Mouse (Mus musculus): ENCODE measurements around the gene Tacc2.

The Tacc2 gene

DNA sequence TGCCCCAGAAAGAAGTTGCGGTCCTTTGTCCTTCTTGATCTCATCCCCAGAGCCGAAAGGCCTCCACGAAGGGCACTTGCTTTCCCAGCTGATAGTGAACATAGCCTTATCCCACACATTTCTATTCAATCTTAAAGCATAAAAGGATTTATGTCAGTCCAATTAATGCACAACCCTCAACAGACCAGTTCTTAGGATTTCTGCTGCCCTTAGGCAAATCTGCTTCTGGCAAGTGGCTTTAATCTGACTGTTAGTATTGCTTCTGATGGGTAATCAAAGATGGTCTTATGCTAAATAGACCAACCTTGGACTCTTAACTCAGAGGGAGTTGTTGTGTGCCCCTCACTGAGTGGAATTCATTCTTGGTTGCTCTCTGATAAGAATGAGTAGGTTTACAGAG, 40.4 kb downstream of the Tacc2 start:
- no peak for DNase-seq (ENCODE audit: low read depth)

DNA sequence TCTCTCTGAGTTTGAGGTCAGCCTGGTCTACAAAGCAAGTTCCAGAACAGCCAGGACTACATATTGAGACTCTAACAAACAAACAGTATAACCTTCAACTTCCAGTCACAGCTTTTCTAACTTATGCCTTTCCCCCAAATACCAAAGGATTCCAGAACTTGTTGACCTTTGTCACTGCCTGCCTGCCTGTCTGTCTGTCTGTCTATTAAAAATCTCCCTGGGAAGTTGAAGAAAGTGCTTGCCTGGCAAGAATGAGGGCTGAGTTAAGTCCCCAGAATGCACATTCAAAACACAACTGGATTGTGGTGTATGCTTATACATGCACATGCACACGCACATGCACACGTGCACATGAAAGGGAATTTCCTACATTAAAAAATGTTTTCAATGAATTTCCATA, 43.8 kb downstream of the Tacc2 start:
- DNase-seq (ENCODE audit: low read depth): no peak

DNA sequence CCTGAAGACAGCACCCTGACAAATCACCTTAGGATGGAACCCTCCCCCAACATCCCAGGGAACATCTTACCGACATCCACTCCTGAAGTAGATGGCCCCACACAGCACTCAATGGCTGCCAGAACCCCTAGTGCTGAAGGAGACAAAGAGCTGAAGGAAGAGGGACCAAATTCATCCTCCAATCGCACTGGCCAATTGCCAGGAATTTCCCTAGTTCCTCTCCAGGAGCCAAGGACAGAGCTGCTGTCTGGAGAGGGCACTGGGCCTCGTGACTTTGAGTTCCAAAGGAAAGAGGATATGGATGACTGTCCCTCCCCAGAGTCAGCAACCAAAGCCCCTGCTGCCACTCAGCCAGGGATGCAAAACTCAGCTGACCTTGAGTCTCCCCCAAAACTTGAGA, 44.7 kb downstream of the Tacc2 start:
- no peak for DNase-seq (ENCODE audit: low read depth)

DNA sequence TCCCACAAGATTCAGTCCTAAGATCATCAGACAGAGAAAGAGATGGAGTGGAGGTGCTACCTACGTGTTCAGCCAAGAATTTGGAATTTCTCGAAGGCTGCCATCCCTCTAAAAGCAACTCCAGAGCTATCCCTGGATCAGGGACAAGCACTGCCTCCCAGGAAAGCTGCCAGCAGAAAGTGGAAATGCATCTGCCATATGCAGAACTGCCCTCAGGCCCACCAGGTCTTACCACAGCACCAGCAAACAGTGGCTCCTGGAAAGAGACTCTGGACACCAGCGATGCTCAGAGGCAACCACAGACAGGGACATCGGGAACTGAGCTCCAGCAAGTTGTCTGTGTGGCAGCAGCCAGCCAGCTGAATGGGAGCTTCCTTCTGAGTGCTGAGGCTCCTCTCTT, 45.1 kb downstream of the Tacc2 start:
- no peak for DNase-seq (ENCODE audit: low read depth)

DNA sequence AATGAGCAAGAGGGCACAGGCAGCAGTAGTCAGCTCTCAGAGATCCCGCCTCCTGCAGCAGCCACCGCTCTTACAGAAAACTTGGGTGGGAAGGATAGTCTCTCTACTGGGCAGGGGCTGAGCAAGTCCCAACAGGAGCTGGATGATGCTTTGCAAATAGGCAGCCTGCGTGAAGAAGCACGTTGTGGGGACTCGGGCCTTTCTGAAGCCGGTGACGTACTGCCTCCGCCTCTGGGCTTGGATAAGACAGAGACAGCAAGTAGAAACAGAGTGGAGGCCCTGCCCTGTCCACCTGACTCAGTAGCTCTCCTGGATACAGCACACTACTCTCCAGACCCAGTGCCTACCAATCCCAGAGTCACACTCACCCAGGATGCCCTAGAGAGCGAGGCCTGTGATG, 47.1 kb downstream of the Tacc2 start:
- no peak for DNase-seq (ENCODE audit: low read depth)

DNA sequence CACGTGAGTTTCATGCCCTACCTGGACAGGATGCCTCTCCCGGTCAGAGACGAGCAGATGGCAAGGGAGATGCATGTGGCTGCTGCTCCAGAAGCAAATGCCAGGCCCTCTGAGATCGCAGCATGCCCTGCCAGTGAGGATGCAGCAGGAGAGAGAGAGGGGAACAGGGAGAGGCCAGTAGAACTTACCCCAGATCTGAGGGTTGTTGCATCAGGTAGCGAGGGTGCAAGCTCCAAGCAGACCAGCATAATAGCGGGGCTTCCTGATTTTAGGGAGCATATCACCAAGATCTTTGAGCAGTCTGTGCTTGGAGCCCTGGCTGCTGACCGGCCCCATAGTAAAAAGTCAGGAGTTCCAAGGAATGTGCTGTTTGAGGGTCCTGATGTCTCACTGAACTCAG, 48.1 kb downstream of the Tacc2 start:
- no peak for DNase-seq (ENCODE audit: low read depth)

DNA sequence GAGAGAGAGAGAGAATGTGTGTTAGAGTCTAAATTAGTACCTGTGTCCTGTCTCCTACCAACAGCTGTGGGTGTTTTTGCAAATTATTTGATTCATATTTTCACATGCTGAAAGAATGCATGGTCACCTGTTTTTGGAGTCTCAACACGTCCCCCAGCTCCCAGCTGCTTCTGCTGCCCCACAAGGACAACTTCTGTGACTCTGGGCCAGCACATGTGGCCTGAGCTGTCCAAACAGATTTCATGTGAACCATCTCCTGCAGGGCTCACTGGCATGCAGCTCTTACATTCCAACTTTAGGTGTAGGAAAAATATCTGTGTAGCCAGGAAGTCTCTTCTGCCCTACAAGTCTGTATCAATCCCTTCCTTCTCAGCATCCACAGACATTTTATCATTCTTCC, 51.4 kb downstream of the Tacc2 start:
- DNase-seq (ENCODE audit: low read depth): no peak

DNA sequence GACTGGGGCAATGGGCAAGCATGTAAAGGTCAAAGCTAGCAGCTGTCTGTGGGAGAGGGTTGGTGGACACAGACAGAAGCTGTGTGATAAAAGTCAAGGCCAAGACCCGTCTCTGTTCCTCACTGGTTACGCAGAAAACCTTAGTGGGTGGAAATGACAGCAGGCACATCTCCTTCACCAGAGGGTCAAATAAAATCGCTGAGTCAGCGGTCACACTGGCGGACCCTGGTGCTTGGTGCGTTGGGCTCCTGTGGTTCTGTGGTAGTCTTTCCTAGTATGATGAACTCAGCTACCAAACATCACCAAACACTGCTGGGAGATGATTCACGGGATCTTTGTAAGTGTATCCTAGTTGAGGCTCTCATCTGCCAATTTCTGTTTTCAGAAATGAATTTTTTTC, 52.8 kb downstream of the Tacc2 start:
- no peak for DNase-seq (ENCODE audit: low read depth)

DNA sequence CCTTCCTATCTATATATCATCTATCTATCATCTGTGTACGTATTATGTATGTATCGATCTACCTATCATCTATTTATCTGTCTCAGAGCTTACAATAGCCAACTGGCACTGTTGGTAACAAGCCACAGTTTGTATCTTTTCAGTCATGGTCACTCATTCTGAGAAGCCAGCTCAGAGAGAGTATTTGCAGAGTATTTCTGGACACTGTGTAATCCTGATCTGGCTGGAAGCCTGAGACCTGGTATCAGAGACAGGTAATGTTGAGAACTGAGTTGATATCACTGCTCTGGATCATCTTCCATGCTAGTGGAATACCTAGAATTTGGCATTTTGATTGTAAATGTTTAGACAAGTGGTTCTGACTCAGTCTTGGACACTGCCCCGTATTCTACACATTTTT, 53.7 kb downstream of the Tacc2 start:
- no peak for DNase-seq (ENCODE audit: low read depth)

DNA sequence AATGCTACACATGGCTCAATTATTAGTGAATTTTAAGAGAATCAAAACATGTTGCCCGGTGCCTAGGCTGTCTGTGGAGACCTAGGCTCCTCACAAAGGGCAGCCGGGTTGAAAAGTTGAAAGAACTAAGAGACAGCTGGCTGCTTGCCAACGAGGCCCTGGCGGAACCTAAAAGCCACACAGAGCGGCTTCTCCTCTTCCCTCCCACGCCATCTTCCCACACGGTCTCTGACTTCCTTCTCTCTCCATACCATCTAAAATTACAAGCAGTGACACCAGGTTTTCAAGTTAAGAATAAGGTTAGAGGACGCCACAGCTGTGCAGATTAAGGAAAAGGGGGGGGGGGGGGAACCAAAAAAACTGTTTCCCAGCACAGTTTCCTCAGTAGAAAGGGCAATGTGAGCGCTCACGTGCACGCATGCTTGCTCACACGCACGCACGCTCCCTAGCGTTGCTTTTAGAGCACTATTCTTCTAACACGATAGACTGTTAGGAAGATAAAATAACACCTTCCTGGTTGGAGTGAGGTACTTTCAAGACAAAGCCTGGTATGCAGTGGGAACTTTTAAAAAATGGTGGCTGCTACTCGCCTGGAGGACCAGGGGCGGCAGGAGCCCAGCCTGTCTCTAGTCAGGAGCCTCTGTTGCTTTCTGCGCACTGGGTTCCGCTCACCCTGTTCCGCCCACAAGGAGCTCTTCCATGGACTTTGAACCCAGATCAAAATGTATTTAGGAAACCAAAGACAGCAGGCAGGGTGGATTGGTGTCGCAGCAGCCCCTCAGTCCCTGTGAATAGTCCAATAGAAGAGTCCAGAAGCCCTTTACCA, 54.5 kb downstream of the Tacc2 start:
- DNase-seq (ENCODE audit: low read depth): peak; percentile 72

DNA sequence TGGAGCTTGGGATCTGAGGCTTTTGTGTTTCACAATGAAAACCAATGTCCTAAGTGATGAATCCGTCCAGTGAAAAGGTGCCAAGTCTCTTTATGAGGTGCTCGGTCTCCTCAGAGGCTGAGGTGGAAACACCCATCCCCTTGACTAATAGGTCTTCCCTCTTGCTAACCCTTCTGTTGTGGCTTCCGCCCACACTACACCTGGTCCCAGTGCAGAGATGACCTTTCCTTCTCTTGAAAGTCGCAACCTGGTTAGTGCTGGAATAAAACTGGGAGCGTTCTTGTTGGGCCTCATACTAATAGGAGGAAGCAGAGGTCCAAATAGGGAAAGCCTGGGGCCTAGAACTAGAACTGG, 55.1 kb downstream of the Tacc2 start:
- DNase-seq (ENCODE audit: low read depth): no peak

DNA sequence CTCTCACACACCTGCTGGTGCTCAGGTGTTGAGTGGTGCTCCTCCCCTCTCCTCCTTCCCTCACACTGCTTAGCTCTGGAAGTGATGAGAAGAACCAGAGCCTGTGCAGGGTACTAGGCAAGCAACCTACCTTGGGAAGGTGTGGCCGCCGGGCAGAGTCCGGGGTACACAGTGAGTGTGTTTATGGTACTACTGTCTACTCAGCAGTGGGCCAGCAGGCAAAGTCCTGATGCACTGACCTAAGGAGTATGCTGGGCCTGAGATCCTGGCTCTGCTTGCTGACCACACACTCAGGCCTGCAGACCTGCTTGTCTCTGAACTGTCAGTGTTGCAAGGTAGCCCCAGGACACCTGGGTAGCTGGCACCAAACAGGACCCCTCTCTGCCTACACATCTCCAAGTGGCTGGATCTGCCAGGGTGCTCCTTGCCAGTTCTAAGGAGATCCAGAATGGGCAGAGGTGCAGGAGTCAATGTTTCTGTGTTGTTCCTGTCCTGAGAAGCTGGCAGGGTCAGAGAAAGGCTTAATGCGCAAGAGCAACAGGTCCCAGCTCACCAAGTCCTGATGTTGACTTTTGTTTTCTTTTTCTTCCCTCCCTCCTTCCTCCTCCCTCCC, 57.1 kb downstream of the Tacc2 start:
- DNase-seq (ENCODE audit: low read depth): no peak

DNA sequence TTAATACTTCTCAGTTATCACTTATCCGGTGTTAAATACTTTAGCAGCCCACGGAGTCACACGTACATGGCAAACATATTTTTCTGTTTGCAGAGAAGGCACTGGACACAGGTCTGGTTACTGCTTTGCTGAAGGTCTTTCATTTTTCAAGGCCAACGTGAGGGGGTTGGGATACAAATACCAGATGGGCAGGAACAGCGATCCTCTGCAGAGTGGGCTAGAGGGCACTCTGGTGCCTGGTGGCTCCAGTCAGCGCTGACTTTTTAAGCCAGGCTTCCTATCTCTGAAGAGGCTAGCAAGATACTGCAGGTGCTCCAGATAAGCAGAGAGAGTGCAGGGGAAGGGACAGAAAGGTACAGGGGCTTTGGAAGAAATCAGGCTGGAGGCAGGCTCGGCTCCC, 58.0 kb downstream of the Tacc2 start:
- DNase-seq (ENCODE audit: low read depth): no peak

DNA sequence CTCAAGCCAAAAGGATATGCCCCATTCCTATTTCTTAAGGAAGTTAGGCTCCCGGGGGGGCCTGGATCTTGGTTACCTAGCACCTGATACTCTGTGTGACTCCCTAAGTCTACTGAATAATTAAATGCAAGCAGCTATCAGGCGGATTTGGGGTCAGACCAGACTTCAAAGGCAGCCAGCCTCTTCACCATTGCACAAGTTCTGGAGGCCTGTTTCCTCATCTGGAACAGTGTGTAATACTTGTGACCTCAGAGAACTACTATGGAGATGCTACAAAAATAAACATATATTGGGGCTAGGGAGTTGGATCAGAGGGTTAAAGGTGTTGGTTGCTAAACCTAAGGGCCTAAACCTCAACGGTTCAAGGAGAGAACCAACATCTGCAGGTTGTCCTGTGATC, 59.0 kb downstream of the Tacc2 start:
- no peak for DNase-seq (ENCODE audit: low read depth)

DNA sequence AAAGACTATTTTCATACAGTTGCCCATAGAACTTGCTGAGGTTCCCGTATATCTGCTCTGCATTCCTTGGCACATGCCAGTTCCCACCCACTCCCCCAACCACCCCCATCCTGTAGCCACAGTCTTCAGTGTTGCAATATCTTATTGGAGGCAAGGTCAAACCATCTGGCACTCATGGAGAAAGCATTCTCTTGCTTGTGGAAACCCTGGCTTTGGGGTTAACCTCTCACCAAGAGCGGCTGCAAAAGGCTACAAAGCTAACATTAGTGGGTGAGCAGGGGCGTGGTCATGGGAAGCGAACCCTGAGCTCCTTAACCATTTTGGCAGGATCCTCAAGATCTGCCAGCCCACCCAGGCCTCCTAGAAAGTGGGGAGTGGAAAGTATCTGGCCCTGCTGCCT, 59.7 kb downstream of the Tacc2 start:
- no peak for DNase-seq (ENCODE audit: low read depth)

DNA sequence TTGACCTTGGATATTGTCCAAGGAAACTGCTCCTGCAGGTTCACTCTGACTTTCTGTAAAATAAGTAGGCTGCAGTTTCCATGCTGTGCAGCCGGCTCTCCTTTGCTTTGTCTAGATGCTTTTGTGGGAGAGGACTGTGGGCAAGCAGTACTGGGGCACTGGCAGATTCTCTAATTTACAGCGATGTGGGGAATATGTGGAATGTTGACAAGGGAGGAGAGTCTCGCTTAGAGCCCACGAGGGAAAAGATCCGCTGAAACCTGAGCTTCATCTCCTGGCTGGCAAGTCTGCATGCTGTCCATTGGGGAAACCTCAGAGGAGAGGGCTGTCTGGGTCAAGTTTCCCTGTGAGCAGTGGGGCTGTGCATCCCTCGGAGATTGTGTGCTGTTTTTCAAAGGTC, 60.6 kb downstream of the Tacc2 start:
- DNase-seq (ENCODE audit: low read depth): no peak

DNA sequence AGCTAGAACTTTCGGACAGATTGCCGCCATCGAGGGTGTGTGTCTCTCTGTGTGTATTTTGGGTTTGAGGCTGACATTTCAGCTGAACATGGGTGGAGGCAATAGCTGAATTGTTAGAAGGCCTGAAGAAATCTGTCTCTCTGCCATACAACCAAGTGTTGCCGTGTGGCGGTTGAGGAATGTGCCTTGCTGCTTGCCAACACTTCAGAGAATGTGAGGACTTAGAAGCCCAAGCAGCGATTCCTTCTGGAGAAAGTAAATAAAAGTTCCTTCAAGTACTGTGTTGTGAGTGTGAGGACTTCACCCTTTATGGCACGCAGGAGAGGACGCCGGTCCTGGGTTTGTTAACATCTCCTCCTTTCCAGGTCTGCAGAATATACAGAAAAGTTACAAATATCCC, 63.4 kb downstream of the Tacc2 start:
- no peak for DNase-seq (ENCODE audit: low read depth)

DNA sequence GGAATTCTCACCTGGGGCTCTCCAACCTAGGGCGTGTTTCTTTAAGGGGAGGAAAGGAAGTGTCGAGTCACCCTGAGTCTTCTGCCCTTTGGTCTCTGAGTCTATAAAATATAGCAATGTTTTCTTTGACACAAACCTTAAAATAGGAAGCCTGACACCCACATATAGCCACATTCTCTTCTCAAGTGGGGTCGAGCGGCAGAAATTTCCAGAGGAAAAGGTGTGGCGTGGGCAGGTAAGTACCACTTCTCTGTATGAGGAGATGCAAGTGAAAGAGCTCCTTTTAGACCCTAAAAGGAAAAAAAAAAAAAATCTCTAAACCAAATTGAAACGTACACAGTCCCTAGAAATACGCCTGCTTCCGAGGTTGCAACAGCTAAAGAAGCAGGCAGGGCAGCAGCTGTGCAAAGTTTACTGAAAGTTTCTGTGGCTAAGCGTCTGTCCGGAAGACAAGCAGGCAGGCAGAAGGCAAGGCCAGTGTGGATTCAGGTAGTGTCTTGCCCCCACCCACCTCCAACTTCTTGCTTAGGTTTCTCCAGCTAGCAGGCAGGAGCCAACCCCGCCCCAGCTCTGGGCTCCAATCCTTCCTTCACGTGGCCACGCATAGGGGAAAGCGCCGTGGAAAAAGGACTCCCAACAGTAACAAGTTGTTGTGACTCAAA, 68.2 kb downstream of the Tacc2 start:
- peak; percentile 58 for DNase-seq (ENCODE audit: low read depth)

DNA sequence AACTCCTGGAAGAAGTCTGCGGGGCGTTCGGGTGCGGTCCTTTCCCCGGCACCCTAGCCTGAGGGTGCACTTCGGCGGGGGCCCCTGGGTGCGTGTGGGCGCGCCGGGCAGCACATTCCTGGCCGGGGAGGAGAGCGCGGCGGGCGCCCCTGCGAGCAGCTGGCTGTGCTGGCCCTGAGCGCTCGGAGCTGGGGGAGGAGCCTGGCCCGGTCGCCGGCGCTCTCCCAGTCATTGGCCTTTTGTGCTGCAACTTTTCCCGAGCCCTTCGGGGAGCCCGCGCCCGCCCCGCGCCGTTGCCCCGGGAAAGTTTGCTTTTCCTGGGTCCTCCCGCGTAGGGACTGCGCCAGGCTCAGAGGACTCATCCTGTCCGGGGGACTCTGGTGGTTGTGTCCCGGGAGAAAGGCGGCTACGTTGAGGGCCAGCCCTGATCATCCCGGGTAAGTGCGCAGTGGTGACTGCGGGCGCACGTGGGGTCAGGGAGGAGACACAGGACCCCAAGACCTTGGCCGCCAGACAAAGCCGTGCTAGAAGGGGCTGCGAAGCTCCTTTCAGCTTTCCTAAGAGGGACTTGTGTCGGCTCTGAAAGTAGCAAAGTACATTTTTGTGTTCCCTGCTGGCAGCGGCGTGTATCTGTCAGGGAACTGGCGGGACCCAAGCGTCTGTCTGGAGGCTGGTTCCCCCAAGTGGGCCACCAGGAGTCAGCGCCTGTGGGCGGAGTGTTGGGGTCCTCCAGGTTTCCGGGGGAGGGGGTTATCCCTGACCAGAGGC, 68.9 kb downstream of the Tacc2 start:
- DNase-seq (ENCODE audit: low read depth): peak; percentile 67

DNA sequence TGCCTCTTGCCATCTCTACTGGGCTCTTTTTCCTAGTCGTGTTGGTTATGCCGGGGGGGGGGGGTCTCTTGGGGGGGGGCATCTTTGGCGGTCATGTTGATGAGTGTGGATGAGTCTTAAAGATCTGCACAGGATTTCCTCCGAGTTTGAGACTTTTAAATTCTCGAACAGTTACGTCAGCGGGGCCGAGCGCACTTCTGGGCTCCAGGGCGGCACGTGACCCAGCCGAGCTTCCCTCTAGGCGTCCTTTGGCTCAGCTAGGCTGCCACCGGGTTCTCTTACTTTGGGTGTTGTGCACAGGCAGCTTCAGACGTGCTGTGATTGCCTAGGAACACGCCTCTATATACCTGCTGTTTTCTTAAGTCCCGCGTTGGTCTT, 69.5 kb downstream of the Tacc2 start:
- DNase-seq (ENCODE audit: low read depth): peak; percentile 81

DNA sequence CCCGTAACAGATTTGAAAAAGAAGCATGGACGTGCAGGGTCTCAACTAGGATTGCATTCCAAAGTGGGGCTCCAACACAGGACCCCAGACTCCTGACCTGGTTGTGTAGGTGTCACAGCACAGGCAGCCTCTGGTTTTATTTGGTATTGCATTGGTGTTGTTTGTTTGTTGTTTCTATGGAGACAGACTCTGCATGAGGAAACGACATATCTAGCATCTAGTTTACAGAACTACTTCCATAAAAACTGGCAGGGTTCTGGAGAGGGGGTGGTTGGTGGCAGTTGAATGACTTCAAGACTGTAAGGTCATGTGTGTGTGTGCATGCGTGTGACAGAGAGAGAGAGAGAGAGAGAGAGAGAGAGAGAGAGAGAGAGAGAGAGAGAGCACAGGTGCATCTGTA, 70.8 kb downstream of the Tacc2 start:
- peak; percentile 56 for DNase-seq (ENCODE audit: low read depth)

DNA sequence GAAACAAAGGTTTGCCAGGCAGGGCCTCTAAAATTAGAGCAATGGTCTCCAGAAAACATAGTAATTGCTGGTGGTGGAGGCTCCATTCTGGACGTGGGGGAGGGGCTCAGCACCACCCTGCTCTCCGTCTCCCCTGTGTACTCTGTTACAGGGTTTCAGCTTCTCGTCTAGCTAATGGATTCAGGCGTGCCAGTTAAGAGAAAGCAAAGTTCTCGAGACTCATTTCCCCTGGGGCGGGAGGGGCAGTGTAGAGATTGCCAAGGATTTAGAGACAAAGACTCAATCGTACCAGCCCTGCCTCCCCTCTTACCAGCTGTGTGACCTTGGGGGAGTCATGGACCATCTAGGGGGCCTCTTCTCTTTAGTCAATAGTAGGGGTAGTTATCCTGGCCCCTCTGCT, 72.0 kb downstream of the Tacc2 start:
- DNase-seq (ENCODE audit: low read depth): no peak

DNA sequence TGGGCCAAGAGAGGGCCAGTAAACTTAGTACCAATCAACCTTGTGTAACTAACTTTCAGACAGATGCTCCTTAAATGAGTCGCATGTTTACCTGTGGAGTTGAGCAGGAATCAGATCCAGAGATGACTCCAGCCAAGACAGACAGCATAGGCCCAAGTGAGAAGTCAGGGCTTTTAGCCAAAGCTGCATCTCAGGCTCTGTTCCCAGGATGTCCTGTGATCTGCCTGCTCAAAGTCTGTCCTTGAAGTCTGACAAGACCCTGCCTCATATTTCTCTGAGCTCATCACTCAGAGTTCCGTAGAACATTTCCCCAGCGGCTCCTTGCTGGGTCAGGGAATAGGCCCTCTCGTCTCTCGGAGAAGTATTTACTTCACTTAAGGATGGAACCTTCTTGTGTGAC, 73.4 kb downstream of the Tacc2 start:
- DNase-seq (ENCODE audit: low read depth): no peak

All from induced T-regulatory cell, adult 2 months (primary cell).